Mouse (Mus musculus) olfactory bulb, adult 2 months (tissue): ENCODE measurements around the gene Slc33a1. TPM values are rescaled to one million over a fixed set of nuclear protein-coding genes. Genes with fewer than 3 reads are reported as not detected.

ENCODE experiments used
- H3K27ac ChIP-seq: fragments of 200-500 bp; 2 replicates; pipeline ENCODE4 v1.5.1; 2012; ENCODE audit warnings: low read depth, low read length; ENCODE audit not compliant: insufficient read depth
- H3K4me1 ChIP-seq: fragments of 200-500 bp; 2 replicates; pipeline ENCODE4 v1.6.1; 2012; ENCODE audit warnings: low read length; ENCODE audit not compliant: control insufficient read depth, insufficient read depth
- H3K4me3 ChIP-seq: fragments of 200-500 bp; 2 replicates; pipeline ENCODE4 v1.5.1; 2012; ENCODE audit warnings: mild to moderate bottlenecking, low read depth, low read length, moderate library complexity; ENCODE audit not compliant: insufficient read depth
- CTCF ChIP-seq: fragments of 200-500 bp; IDR thresholded peaks from 2 replicates; pipeline ENCODE4 v1.5.1; 2012; ENCODE audit warnings: low read depth, mild to moderate bottlenecking, low read length, moderate library complexity; ENCODE audit not compliant: insufficient read depth
- POLR2A ChIP-seq: fragments of 200-500 bp; IDR thresholded peaks from 2 replicates; pipeline ENCODE4 v1.6.1; 2012; ENCODE audit warnings: mild to moderate bottlenecking, low read depth, low read length, moderate library complexity; ENCODE audit not compliant: insufficient read depth
- WGBS: fragments of 180-500 bp; shearing (Covaris S2); methylation state at CpG from one replicate; pipeline ENCODE4 v1.1.7; 2018; 5-methylcytosine and 5-hydroxymethylcytosine counted together
- polyA plus RNA-seq: library from polyadenylated mRNA; stranded (reverse); fragments of >200 nt; gene quantifications from 2 replicates; pipeline ENCODE4 v1.2.4, GENCODE M21; 2012; ENCODE audit warnings: low replicate concordance; ENCODE audit not compliant: missing spikeins, insufficient read depth, insufficient read length

Gene Slc33a1
- not detected in 2 replicates for polyA plus RNA-seq

GRCm38 (mm10) chr3:63964100-63964921 lies at the start of gene Slc33a1:
Gene Slc33a1 (minus strand): TSS chr3:63964768.
- Histone ChIP-seq H3K4me3 (peak within 1 kb of the TSS; percentile 71), H3K27ac (peak within 1 kb of the TSS; percentile 65), H3K4me1 (no peaks in the 10 kb centered on the region)
- TF ChIP-seq POLR2A: peak; percentile 74; the same call in 1 of the 2 replicates
- TF ChIP-seq CTCF: no peak
- under 1% methylated on average over 69 of the region's 69 CpGs for WGBS

- 90% methylated on average over 3 of the region's 3 CpGs for WGBS
- Histone ChIP-seq H3K27ac (no peak overlapping the region), H3K4me1 (no peaks in the 10 kb centered on the region), H3K4me3 (no peak overlapping the region)
- TF ChIP-seq POLR2A (no peak), CTCF (no peak)
Observed at GRCm38 (mm10) chr3:63988722-63989440, 24.3 kb upstream of the Slc33a1 start.

- Histone ChIP-seq H3K27ac (no peak overlapping the region), H3K4me1 (no peaks in the 10 kb centered on the region), H3K4me3 (no peak overlapping the region)
- WGBS: 94% methylated on average over 1 of the region's 1 CpGs
- TF ChIP-seq CTCF (no peak), POLR2A (no peak)
Observed at GRCm38 (mm10) chr3:63986656-63987055, 22.1 kb upstream of the Slc33a1 start.

GRCm38 (mm10) chr3:63977895-63978294 lies 13.3 kb upstream of the Slc33a1 start:
- H3K4me3 ChIP-seq: no peak overlapping the region
- TF ChIP-seq POLR2A (no peak), CTCF (no peak)
- H3K4me1 ChIP-seq: 0 out of 2 replicates have a peak, but pooled peaks cover 2% of the 10 kb centered on the region
- no peak overlapping the region for H3K27ac ChIP-seq
- 79% methylated on average over 4 of the region's 4 CpGs for WGBS

- Histone ChIP-seq H3K4me1 (0 out of 2 replicates have a peak, but pooled peaks cover 2% of the 10 kb centered on the region), H3K4me3 (peak within 1 kb of the TSS; percentile 97), H3K27ac (peak within 1 kb of the TSS; percentile 70; the same call in 1 of the 2 replicates)
- under 1% methylated on average over 67 of the region's 67 CpGs for WGBS
- peak; percentile 66 for TF ChIP-seq POLR2A
- no peak; the same call in 1 of the 2 replicates for TF ChIP-seq CTCF
Observed at GRCm38 (mm10) chr3:63975955-63976908, 11.7 kb upstream of the Slc33a1 start, which contains the start of gene Gmps. Gene Gmps (plus strand): TSS chr3:63976106.

- no peak for TF ChIP-seq POLR2A
- TF ChIP-seq CTCF: no peak
- H3K4me3 ChIP-seq: no peak overlapping the region
- 80% methylated on average over 2 of the region's 2 CpGs for WGBS
- no peak overlapping the region for H3K27ac ChIP-seq
- no peaks in the 10 kb centered on the region for H3K4me1 ChIP-seq
Observed at GRCm38 (mm10) chr3:63965929-63966328, 1.4 kb upstream of the Slc33a1 start.

GRCm38 (mm10) chr3:63964922-63965249 lies 318 bp upstream of the Slc33a1 start:
- no peak for TF ChIP-seq CTCF
- no peak for TF ChIP-seq POLR2A
- H3K4me3 ChIP-seq: no peak overlapping the region
- H3K4me1 ChIP-seq: no peaks in the 10 kb centered on the region
- no peak overlapping the region for H3K27ac ChIP-seq
- WGBS: 80% methylated on average over 6 of the region's 6 CpGs

- Histone ChIP-seq H3K27ac (peak overlapping the region; percentile 65), H3K4me1 (no peaks in the 10 kb centered on the region), H3K4me3 (peak overlapping the region; percentile 71)
- no peak for TF ChIP-seq CTCF
- no peak for TF ChIP-seq POLR2A
- WGBS: 2% methylated on average over 25 of the region's 25 CpGs
Observed at GRCm38 (mm10) chr3:63963421-63964099, 1.0 kb downstream of the Slc33a1 start.
